Mouse (Mus musculus) C2C12 (cell line): ENCODE results near the gene Cntrl. TPM values are rescaled to one million over a fixed set of nuclear protein-coding genes. Genes with fewer than 3 reads are reported as not detected.

Source experiments
- H3K27me3 ChIP-seq: one replicate; pipeline ENCODE4 v1.6.1; 2011; ENCODE audit not compliant: control insufficient read depth, insufficient read depth, insufficient read length
- H3K36me3 ChIP-seq: one replicate; pipeline ENCODE4 v1.6.1; 2011; ENCODE audit not compliant: control insufficient read depth, insufficient read depth
- H3K4me3 ChIP-seq: one replicate; pipeline ENCODE4 v1.5.1; 2011; ENCODE audit warnings: mild to moderate bottlenecking, control low read depth; ENCODE audit not compliant: poor library complexity, insufficient read depth, severe bottlenecking
- H3K79me2 ChIP-seq: one replicate; pipeline ENCODE4 v1.6.1; 2011; ENCODE audit not compliant: control insufficient read depth, insufficient read depth
- H3K79me3 ChIP-seq: one replicate; pipeline ENCODE4 v1.6.1; 2011; ENCODE audit warnings: low read depth, control low read depth
- H3ac ChIP-seq: one replicate; pipeline ENCODE3; 2011; ENCODE audit warnings: low read depth; ENCODE audit not compliant: control insufficient read depth, insufficient read length
- CEBPB ChIP-seq: IDR thresholded peaks from one replicate; pipeline ENCODE4 v1.6.1; 2011; ENCODE audit warnings: low read depth, mild to moderate bottlenecking, control low read depth, moderate library complexity
- CTCF ChIP-seq: IDR thresholded peaks from one replicate; pipeline ENCODE4 v1.5.1; 2011; ENCODE audit not compliant: control insufficient read depth, insufficient read depth, insufficient read length
- FOSL1 ChIP-seq: IDR thresholded peaks from one replicate; pipeline ENCODE4 v1.8.0; 2011; ENCODE audit warnings: mild to moderate bottlenecking, low read length; ENCODE audit not compliant: poor library complexity, insufficient read depth, severe bottlenecking
- MAX ChIP-seq: IDR thresholded peaks from one replicate; pipeline ENCODE4 v1.6.1; 2011; ENCODE audit warnings: mild to moderate bottlenecking, control low read depth
- MYOD1 ChIP-seq: IDR thresholded peaks from one replicate; pipeline ENCODE4 v1.6.1; 2011; ENCODE audit warnings: low read depth; ENCODE audit not compliant: control insufficient read depth, insufficient read length
- MYOG ChIP-seq: IDR thresholded peaks from one replicate; pipeline ENCODE4 v1.6.1; 2011; ENCODE audit not compliant: control insufficient read depth, insufficient read length; ENCODE audit errors: extremely low read depth
- USF1 ChIP-seq: IDR thresholded peaks from one replicate; pipeline ENCODE4 v1.6.1; 2011; ENCODE audit warnings: low read depth, mild to moderate bottlenecking, control low read depth, moderate library complexity
- polyA plus RNA-seq: library from polyadenylated mRNA; unstranded; fragments of >200 nt; fragmentation: generic; extraction: Trizol; gene quantifications from one replicate; pipeline ENCODE4 v1.2.1, GENCODE M21; 2012; ENCODE audit warnings: missing spikeins

The Cntrl gene
- polyA plus RNA-seq, 1 experiment, result 4.0 TPM

- H3ac ChIP-seq, result no peak overlapping the region
- no peaks in the 10 kb centered on the region for H3K79me2 ChIP-seq
- H3K36me3 ChIP-seq, result peaks cover 70% of the 10 kb centered on the region
- TF ChIP-seq CEBPB (no peak), MAX (no peak), USF1 (no peak), MYOD1 (no peak), CTCF (no peak), MYOG (no peak), FOSL1 (no peak)
- no peaks in the 10 kb centered on the region for H3K27me3 ChIP-seq
- H3K4me3 ChIP-seq, result no peak overlapping the region
- no peaks in the 10 kb centered on the region for H3K79me3 ChIP-seq
These were observed 50.9 kb downstream of the Cntrl start for GRCm38 (mm10) chr2:35160206-35160605.

DNA sequence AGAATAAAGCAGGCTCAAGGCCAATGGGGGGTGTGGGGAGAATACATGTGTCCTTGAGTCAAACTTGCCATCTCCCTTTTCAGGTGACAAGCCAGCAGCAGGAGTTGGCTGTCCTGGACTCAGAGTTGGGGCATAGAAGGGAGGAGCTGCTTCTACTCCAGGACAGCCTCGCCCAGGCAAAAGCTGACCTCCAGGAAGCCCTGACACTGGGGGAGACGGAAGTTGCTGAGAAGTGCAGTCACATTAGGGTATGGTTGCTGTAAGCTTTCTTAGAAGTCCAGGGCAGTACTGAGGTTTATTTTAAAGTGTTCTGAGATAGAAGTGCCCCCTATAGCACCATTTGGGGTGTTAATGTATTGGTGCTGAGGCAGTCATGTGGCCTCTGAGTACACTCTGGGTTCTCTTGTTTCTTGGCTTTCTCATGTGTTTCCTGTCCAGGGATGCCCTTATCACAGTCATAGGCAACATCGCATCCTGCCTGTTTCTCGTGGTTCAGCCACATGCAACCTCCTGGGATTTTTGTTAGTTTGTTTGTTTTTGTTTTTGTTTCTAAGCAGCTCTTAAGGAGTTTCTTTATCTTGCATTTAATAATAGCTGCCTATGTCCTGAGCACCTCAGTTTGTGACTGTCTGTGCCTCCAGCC, 52.7 kb downstream of the Cntrl start:
- Histone ChIP-seq H3K4me3 (no peak overlapping the region), H3K27me3 (no peaks in the 10 kb centered on the region), H3K79me2 (no peaks in the 10 kb centered on the region), H3K79me3 (no peaks in the 10 kb centered on the region), H3ac (no peak overlapping the region), H3K36me3 (peaks cover 71% of the 10 kb centered on the region)
- TF ChIP-seq USF1 (no peak), FOSL1 (no peak), MAX (no peak), MYOD1 (no peak), MYOG (no peak), CEBPB (no peak), CTCF (no peak)

GRCm38 (mm10) chr2:35163396-35163795, 54.1 kb downstream of the Cntrl start:
- Histone ChIP-seq H3K79me3 (no peaks in the 10 kb centered on the region), H3K4me3 (no peak overlapping the region), H3K27me3 (no peaks in the 10 kb centered on the region), H3K36me3 (peaks cover 72% of the 10 kb centered on the region), H3ac (no peak overlapping the region), H3K79me2 (no peaks in the 10 kb centered on the region)
- no peak for TF ChIP-seq CTCF
- TF ChIP-seq MAX, result no peak
- TF ChIP-seq MYOG, result no peak
- TF ChIP-seq FOSL1, result no peak
- no peak for TF ChIP-seq MYOD1
- TF ChIP-seq CEBPB, result no peak
- no peak for TF ChIP-seq USF1

DNA sequence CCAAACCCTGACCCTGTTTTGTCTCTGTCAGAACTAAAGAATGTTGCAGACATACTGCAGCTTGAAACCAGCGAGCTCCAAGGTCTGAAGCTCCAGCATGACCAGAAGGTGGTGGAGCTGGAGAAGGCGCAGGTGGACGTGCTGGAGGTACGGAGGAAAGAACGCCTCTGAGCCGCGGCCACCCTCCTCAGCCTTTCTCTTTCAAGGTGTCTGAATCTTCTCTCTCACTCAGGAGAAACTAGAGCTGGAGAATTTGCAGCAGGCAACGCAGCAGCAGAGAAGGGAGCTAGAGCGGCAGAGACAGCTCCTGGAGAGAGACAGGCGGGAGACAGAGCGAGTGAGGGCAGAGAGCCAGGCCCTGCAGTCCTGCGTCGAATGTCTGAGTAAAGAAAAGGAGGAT, 56.1 kb downstream of the Cntrl start:
- TF ChIP-seq CTCF, result no peak
- TF ChIP-seq USF1, result no peak
- Histone ChIP-seq H3K27me3 (no peaks in the 10 kb centered on the region), H3ac (no peak overlapping the region), H3K79me3 (no peaks in the 10 kb centered on the region), H3K79me2 (no peaks in the 10 kb centered on the region), H3K36me3 (peaks cover 70% of the 10 kb centered on the region), H3K4me3 (no peak overlapping the region)

GRCm38 (mm10) chr2:35166816-35167215, 57.5 kb downstream of the Cntrl start:
- Histone ChIP-seq H3K27me3 (no peaks in the 10 kb centered on the region), H3K4me3 (no peak overlapping the region), H3K79me3 (no peaks in the 10 kb centered on the region), H3K36me3 (peaks cover 83% of the 10 kb centered on the region), H3K79me2 (no peaks in the 10 kb centered on the region), H3ac (no peak overlapping the region)
- TF ChIP-seq MYOG, result no peak
- TF ChIP-seq CEBPB, result no peak
- TF ChIP-seq MYOD1, result no peak
- no peak for TF ChIP-seq CTCF
- TF ChIP-seq FOSL1, result no peak
- no peak for TF ChIP-seq USF1
- TF ChIP-seq MAX, result no peak

GRCm38 (mm10) chr2:35169452-35169851, 60.2 kb downstream of the Cntrl start:
- H3K4me3 ChIP-seq, result no peak overlapping the region
- no peaks in the 10 kb centered on the region for H3K27me3 ChIP-seq
- H3K79me2 ChIP-seq, result no peaks in the 10 kb centered on the region
- TF ChIP-seq MYOG (no peak), USF1 (no peak), MYOD1 (no peak), MAX (no peak), CTCF (no peak)
- H3K36me3 ChIP-seq, result peaks cover 81% of the 10 kb centered on the region
- H3ac ChIP-seq, result no peak overlapping the region
- no peaks in the 10 kb centered on the region for H3K79me3 ChIP-seq
